In genomic region chr12:29279631-29280080, GRCm38 (mm10) we compare ENCODE assay signal across 10 mouse cellular contexts.
DNase-seq lines count a peak whose midpoint lies in the region; ATAC-seq and TF ChIP-seq lines count a peak whose summit lies in the region.
"Had no signal": no experiment of that assay in that cellular context is flagged by ENCODE, and none has a peak within 500 bp of the region (broad histone marks: within the 10 kb centered on the region; RNA-seq: fewer than 3 reads in every experiment).

No protein-coding gene starts in this region.

- ATAC-seq in heart, embryonic 14.5 days (ENCODE audit: insufficient number of reproducible peaks, insufficient read depth, low FRiP score, low read depth): no peak
- ATAC-seq in limb, embryonic 14.5 days (ENCODE audit: low FRiP score, low read depth): no peak
- no peak for ATAC-seq in CD4-positive, CD25-positive, alpha-beta regulatory T cell, adult 4 months

- H3K9ac ChIP-seq in heart, embryonic 14.5 days (ENCODE audit: low read length): peak overlapping the region; percentile 59
- peak overlapping the region; percentile 9; the same call in 1 of the 2 replicates for H3K9ac ChIP-seq in limb, embryonic 14.5 days (ENCODE audit: low read depth, low read length, severe bottlenecking)
- H3K9ac ChIP-seq: liver, embryonic 15.5 days had no signal

- no peaks in the 10 kb centered on the region for H3K36me3 ChIP-seq in heart, embryonic 14.5 days (ENCODE audit: control insufficient read depth, insufficient read depth, low read length)
- H3K36me3 ChIP-seq in forebrain, embryonic 10.5 days (replicated peaks): no peaks in the 10 kb centered on the region
- H3K36me3 ChIP-seq in limb, embryonic 14.5 days (ENCODE audit: control insufficient read depth, insufficient read depth, low read length): no peaks in the 10 kb centered on the region
- H3K36me3 ChIP-seq: liver, embryonic 15.5 days had no signal

- no peaks in the 10 kb centered on the region for H3K9me3 ChIP-seq in heart, embryonic 14.5 days (ENCODE audit: control insufficient read depth, low read length)
- no peaks in the 10 kb centered on the region for H3K9me3 ChIP-seq in forebrain, embryonic 10.5 days
- no peaks in the 10 kb centered on the region for H3K9me3 ChIP-seq in limb, embryonic 14.5 days (ENCODE audit: control insufficient read depth, low read length)
- H3K9me3 ChIP-seq: liver, embryonic 15.5 days had no signal

- no peak overlapping the region for H3K27ac ChIP-seq in heart, embryonic 14.5 days (replicated peaks in 1 of 2; ENCODE audit: control insufficient read depth in 1 of 2, insufficient read depth in 1 of 2, low read depth in 2 of 2, low read length in 2 of 2)
- H3K27ac ChIP-seq in forebrain, embryonic 10.5 days: peak overlapping the region; percentile 70
- H3K27ac ChIP-seq in limb, embryonic 14.5 days (replicated peaks; ENCODE audit: low read depth, low read length): 0 out of 2 replicates have a peak overlapping the region, but pooled peaks have one; percentile 52
- H3K27ac ChIP-seq: liver, embryonic 15.5 days had no signal

- peaks cover 6% of the 10 kb centered on the region; the same call in 1 of the 2 replicates for H3K27me3 ChIP-seq in heart, embryonic 14.5 days (ENCODE audit: control insufficient read depth, insufficient read depth, low read length)
- H3K27me3 ChIP-seq in forebrain, embryonic 10.5 days (ENCODE audit: poor library complexity, severe bottlenecking): peaks cover 32% of the 10 kb centered on the region
- H3K27me3 ChIP-seq in limb, embryonic 14.5 days (ENCODE audit: control insufficient read depth, insufficient read depth, low read length): no peaks in the 10 kb centered on the region

- no peak for TF ChIP-seq POLR2A in limb, embryonic 14.5 days (IDR thresholded peaks at IDR 0.05; ENCODE audit: borderline replicate concordance, extremely low read depth, insufficient read depth, insufficient read length)

- intact Hi-C loops in heart, postnatal 36 days (cut with DNase I): no loop called here

- WGBS in heart, embryonic 14.5 days: 7% methylated on average over 13 of the region's 13 CpGs
- WGBS in forebrain, embryonic 10.5 days: 5% methylated on average over 13 of the region's 13 CpGs
- WGBS in limb, embryonic 14.5 days: 12% methylated on average over 13 of the region's 13 CpGs

- peak overlapping the region; percentile 46 for H3K4me2 ChIP-seq in heart, embryonic 14.5 days (ENCODE audit: low read length)
- peak overlapping the region; percentile 24 for H3K4me2 ChIP-seq in limb, embryonic 14.5 days (replicated peaks; ENCODE audit: low read depth, low read length, severe bottlenecking)
- H3K4me2 ChIP-seq: liver, embryonic 15.5 days had no signal

- peaks cover 20 to 23% of the 10 kb centered on the region in 2 experiments for H3K4me1 ChIP-seq in heart, embryonic 14.5 days (ENCODE audit: control insufficient read depth in 2 of 2, insufficient read depth in 2 of 2, low read length in 2 of 2)
- H3K4me1 ChIP-seq in forebrain, embryonic 10.5 days: peaks cover 22% of the 10 kb centered on the region
- H3K4me1 ChIP-seq in limb, embryonic 14.5 days (ENCODE audit: control insufficient read depth, insufficient read depth, low read length): peaks cover 16% of the 10 kb centered on the region; the same call in 1 of the 2 replicates
- H3K4me1 ChIP-seq: liver, embryonic 15.5 days had no signal

- peak overlapping the region in 1 of 2 experiments; percentile 18; a peak in 2 of 4 replicates for H3K4me3 ChIP-seq in heart, embryonic 14.5 days (ENCODE audit: control insufficient read depth in 1 of 2, insufficient read depth in 1 of 2, low read depth in 1 of 2, low read length in 2 of 2)
- H3K4me3 ChIP-seq in forebrain, embryonic 10.5 days: peak overlapping the region; percentile 41
- H3K4me3 ChIP-seq in limb, embryonic 14.5 days (replicated peaks; ENCODE audit: low read length): no peak overlapping the region
- H3K4me3 ChIP-seq: liver, embryonic 15.5 days had no signal

- no peak for DNase-seq in heart, postnatal 36 days
- peak; percentile 13 for DNase-seq in adrenal gland, postnatal 25 days
- no peak for DNase-seq in forebrain, embryonic 10.5 days (ENCODE audit: extremely low spot score, low spot score)
- DNase-seq in limb, embryonic 14.5 days (ENCODE audit: low spot score): no peak
- DNase-seq in layer of hippocampus, adult 11-12 months (ENCODE audit: low spot score): no peak
- DNase-seq in right cerebral cortex, postnatal 36 days (ENCODE audit: low spot score in 2 of 2): no peak
- DNase-seq: gastrocnemius, postnatal 10 days had no signal

Comparison
In these comparisons a context has a peak if more than half of its experiments do, and no peak if none do; other contexts are left out.
1. H3K27ac ChIP-seq: peak in forebrain, embryonic 10.5 days (single experiment) and limb, embryonic 14.5 days (single experiment); none in heart, embryonic 14.5 days (0 of 2).